Mouse (Mus musculus) forebrain, embryonic 10.5 days (tissue): ENCODE measurements around the gene Plxna4. TPM values are rescaled to one million over a fixed set of nuclear protein-coding genes. Genes with fewer than 3 reads are reported as not detected.

Experiments used
- DNase-seq: peaks from one replicate; pipeline ENCODE4 v3.0.0-alpha.2; 2017; ENCODE audit warnings: low spot score; ENCODE audit errors: extremely low spot score
- H3K27ac ChIP-seq: fragments of 300-500 bp; sonication (generic); 2 replicates; pipeline ENCODE4 v1.5.1; 2016; ENCODE audit warnings: mild to moderate bottlenecking
- H3K27me3 ChIP-seq: fragments of 300-500 bp; sonication (generic); 2 replicates; pipeline ENCODE4 v1.6.1; 2016; ENCODE audit warnings: mild to moderate bottlenecking; ENCODE audit not compliant: poor library complexity, severe bottlenecking
- H3K36me3 ChIP-seq: fragments of 300-500 bp; sonication (generic); replicated peaks from 2 replicates; pipeline ENCODE4 v1.6.1; 2016; ENCODE audit warnings: mild to moderate bottlenecking, moderate library complexity
- H3K4me1 ChIP-seq: fragments of 300-500 bp; sonication (generic); 2 replicates; pipeline ENCODE4 v1.6.1; 2016
- H3K4me3 ChIP-seq: fragments of 300-500 bp; sonication (generic); 2 replicates; pipeline ENCODE4 v1.5.1; 2016; ENCODE audit warnings: mild to moderate bottlenecking, moderate library complexity
- H3K9me3 ChIP-seq: fragments of 300-500 bp; sonication (generic); 2 replicates; pipeline ENCODE4 v1.6.1; 2016; ENCODE audit warnings: mild to moderate bottlenecking, moderate library complexity
- WGBS: fragments of 180-500 bp; shearing (Covaris S2); methylation state at CpG from one replicate; pipeline ENCODE4 v1.1.7; 2016; 5-methylcytosine and 5-hydroxymethylcytosine counted together
- polyA plus RNA-seq: library from polyadenylated mRNA; unstranded; fragments of >200 nt; fragmentation: Nextera tagmentation; extraction: Ambion mirVana; gene quantifications from 2 replicates; pipeline ENCODE4 v1.2.1, GENCODE M21; 2016

The Plxna4 gene
- 1.0 and 1.2 TPM in 2 replicates for polyA plus RNA-seq

GRCm38 (mm10) chr6:32588056-32588671 is at the start of gene Plxna4:
TSS of gene Plxna4 (minus strand) at chr6:32588192.
- H3K4me3 ChIP-seq: peak within 1 kb of the TSS; percentile 86
- 1% methylated on average over 32 of the region's 55 CpGs for WGBS
- H3K36me3 ChIP-seq: no peaks in the 10 kb centered on the region
- peaks cover 54% of the 10 kb centered on the region for H3K4me1 ChIP-seq
- H3K27ac ChIP-seq: peak within 1 kb of the TSS; percentile 80
- no peaks in the 10 kb centered on the region for H3K9me3 ChIP-seq
- H3K27me3 ChIP-seq: peaks cover 91% of the 10 kb centered on the region
- peak; percentile 76 for DNase-seq

- Histone ChIP-seq H3K9me3 (no peaks in the 10 kb centered on the region), H3K36me3 (no peaks in the 10 kb centered on the region), H3K4me3 (no peak overlapping the region), H3K4me1 (no peaks in the 10 kb centered on the region), H3K27me3 (no peaks in the 10 kb centered on the region), H3K27ac (no peak overlapping the region)
- WGBS: 86% methylated on average over 6 of the region's 6 CpGs
- DNase-seq: no peak
Measured at GRCm38 (mm10) chr6:32637568-32638183, 49.7 kb upstream of the Plxna4 start.

GRCm38 (mm10) chr6:32610712-32611111 is 22.7 kb upstream of the Plxna4 start:
- no peak for DNase-seq
- H3K4me1 ChIP-seq: peaks cover 1% of the 10 kb centered on the region; the same call in 1 of the 2 replicates
- H3K27me3 ChIP-seq: no peaks in the 10 kb centered on the region
- no peak overlapping the region for H3K4me3 ChIP-seq
- no peaks in the 10 kb centered on the region for H3K36me3 ChIP-seq
- no peaks in the 10 kb centered on the region for H3K9me3 ChIP-seq
- no peak overlapping the region for H3K27ac ChIP-seq

GRCm38 (mm10) chr6:32606787-32607186 is 18.8 kb upstream of the Plxna4 start:
- H3K4me1 ChIP-seq: peaks cover 4% of the 10 kb centered on the region; the same call in 1 of the 2 replicates
- no peak overlapping the region for H3K4me3 ChIP-seq
- WGBS: 84% methylated on average over 3 of the region's 3 CpGs
- no peaks in the 10 kb centered on the region for H3K36me3 ChIP-seq
- DNase-seq: no peak
- no peaks in the 10 kb centered on the region for H3K9me3 ChIP-seq
- no peaks in the 10 kb centered on the region for H3K27me3 ChIP-seq
- no peak overlapping the region for H3K27ac ChIP-seq

DNA sequence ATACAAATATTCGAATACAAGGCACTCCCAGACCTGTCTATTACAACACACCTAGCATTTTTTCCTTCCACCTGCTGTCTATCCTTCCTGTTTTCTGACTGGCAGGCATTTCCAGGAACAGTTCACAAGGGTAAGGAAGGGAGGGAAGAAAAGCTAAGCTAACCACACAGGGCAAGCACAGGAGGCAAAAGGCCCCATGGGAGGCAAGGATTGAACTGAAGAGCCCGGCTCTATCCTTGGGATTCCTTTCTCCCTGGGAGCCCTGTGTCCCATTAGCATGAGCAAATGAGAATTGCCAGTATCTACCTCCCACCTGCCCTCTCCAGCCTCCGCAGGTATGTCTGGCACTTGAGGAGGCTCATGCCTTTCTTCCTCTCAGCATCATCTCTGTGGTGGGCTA is 17.6 kb upstream of the Plxna4 start:
- H3K27ac ChIP-seq: no peak overlapping the region
- H3K9me3 ChIP-seq: no peaks in the 10 kb centered on the region
- no peak for DNase-seq
- H3K4me3 ChIP-seq: no peak overlapping the region
- H3K36me3 ChIP-seq: no peaks in the 10 kb centered on the region
- no peaks in the 10 kb centered on the region for H3K27me3 ChIP-seq
- H3K4me1 ChIP-seq: peaks cover 4% of the 10 kb centered on the region; the same call in 1 of the 2 replicates
- WGBS: 20% methylated on average over 3 of the region's 3 CpGs

- WGBS: 89% methylated on average over 4 of the region's 4 CpGs
- Histone ChIP-seq H3K4me3 (no peak overlapping the region), H3K27me3 (no peaks in the 10 kb centered on the region), H3K4me1 (peaks cover 4% of the 10 kb centered on the region; the same call in 1 of the 2 replicates), H3K36me3 (no peaks in the 10 kb centered on the region), H3K9me3 (no peaks in the 10 kb centered on the region), H3K27ac (no peak overlapping the region)
- no peak for DNase-seq
Measured at GRCm38 (mm10) chr6:32604901-32605300, 16.9 kb upstream of the Plxna4 start.

DNA sequence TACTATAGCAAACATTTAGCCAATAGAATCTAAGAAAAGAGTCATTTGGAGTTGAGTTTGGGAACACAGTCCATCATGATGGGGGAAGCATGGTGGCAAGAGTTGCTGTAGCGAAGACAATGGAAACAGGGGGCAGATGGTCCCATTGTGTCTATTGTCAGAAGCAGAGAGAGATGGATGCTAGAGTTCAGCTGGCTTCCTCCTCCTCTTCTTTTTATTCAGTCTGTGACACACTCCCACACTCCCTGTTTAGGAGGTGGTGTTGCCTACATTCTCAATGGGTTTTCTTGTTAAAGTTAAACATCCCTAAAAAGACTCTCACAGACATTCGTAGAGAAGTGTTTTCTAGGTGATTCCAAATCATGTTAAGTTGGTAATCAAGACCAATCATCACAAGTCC is 14.1 kb upstream of the Plxna4 start:
- DNase-seq: no peak
- Histone ChIP-seq H3K36me3 (no peaks in the 10 kb centered on the region), H3K9me3 (no peaks in the 10 kb centered on the region), H3K27ac (no peak overlapping the region), H3K4me3 (no peak overlapping the region), H3K4me1 (peaks cover 4% of the 10 kb centered on the region; the same call in 1 of the 2 replicates), H3K27me3 (no peaks in the 10 kb centered on the region)
- 85% methylated on average over 2 of the region's 2 CpGs for WGBS

DNA sequence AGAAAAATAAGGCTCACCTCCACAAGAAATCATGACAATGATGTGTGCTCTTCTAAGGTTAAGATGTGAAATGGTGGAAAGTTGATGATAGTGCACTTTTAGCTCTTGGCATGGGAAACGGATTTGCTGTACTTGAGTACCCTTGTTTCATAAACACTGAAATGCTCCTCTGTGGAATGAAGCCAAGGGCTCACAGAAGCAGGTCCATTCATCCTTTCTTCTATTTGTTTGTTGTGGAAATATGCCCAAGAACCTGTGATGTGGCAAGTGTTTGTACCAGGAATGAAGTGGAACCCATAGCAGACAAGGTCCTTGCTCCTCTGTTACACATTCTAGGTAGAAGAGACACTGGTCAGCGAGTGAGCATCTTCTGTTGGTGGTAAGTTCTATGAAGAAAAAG is 13.3 kb upstream of the Plxna4 start:
- WGBS: 80% methylated on average over 2 of the region's 2 CpGs
- DNase-seq: no peak
- Histone ChIP-seq H3K4me3 (no peak overlapping the region), H3K9me3 (no peaks in the 10 kb centered on the region), H3K27ac (no peak overlapping the region), H3K4me1 (peaks cover 4% of the 10 kb centered on the region; the same call in 1 of the 2 replicates), H3K27me3 (no peaks in the 10 kb centered on the region), H3K36me3 (no peaks in the 10 kb centered on the region)

GRCm38 (mm10) chr6:32595591-32595990 is 7.6 kb upstream of the Plxna4 start:
- WGBS: 54% methylated on average over 3 of the region's 3 CpGs
- DNase-seq: no peak
- H3K4me1 ChIP-seq: no peaks in the 10 kb centered on the region
- H3K27me3 ChIP-seq: peaks cover 24% of the 10 kb centered on the region
- H3K9me3 ChIP-seq: no peaks in the 10 kb centered on the region
- no peak overlapping the region for H3K27ac ChIP-seq
- no peaks in the 10 kb centered on the region for H3K36me3 ChIP-seq
- no peak overlapping the region for H3K4me3 ChIP-seq

DNA sequence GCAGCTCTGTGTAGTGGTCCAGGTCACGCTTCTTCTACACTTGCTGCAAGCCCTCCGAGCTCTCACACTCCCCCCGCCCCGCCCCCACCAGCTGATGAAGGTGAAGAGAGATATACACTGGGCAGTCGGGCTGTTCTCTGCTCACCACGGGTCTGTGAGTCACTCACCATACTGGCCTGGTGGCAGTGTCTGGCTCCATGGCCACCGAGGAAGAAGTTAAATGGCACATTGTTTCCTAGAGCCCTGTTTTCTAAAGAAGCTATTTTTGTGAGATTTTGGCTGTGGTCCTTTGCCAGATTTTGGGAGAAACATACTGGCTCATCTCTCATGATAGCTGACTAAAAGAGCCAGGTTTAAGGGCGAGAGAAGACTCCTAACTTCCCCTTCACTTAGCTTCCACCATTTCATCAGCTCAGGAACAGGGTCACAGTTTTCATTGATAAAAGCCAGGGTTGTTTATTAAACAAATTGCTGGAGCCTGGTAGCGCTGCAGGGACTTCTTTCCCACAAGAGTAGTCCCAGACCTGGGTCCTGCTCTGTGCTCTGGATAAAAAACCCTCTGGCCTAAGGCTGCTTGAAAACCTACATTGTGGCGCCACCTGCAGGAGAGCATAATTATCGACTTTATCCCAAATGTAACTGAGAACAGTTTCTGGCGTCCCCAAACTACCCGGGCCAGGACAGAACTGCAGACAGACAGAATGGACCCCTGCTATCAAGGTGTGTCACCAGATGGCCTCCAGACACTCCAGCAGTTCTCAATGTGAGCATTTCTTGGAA is 3.2 kb upstream of the Plxna4 start:
- Histone ChIP-seq H3K27me3 (peaks cover 65% of the 10 kb centered on the region), H3K4me3 (no peak overlapping the region), H3K36me3 (no peaks in the 10 kb centered on the region), H3K4me1 (peaks cover 25% of the 10 kb centered on the region), H3K9me3 (no peaks in the 10 kb centered on the region), H3K27ac (no peak overlapping the region)
- 39% methylated on average over 13 of the region's 13 CpGs for WGBS
- DNase-seq: peak; percentile 71

DNA sequence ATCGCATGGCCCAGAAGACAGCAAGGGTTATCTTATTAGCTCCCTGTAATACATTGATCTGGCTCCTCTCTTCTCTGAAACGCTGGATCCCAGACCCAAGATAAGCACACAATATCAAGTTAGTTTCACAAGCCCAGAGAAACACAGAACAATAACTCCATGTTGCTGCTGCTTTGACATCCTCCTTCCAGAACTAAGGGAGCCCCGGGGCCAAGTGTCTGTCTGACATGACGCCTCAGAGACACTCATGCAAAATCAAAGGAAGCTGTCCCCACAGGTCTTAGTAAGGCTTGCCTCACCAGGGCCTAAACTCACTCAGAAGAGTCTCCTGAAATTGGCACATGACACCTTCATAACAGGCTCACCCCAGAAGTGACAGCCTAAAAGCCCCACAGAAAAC is 1.6 kb upstream of the Plxna4 start:
- Histone ChIP-seq H3K4me1 (peaks cover 40% of the 10 kb centered on the region), H3K4me3 (no peak overlapping the region), H3K27me3 (peaks cover 80% of the 10 kb centered on the region), H3K9me3 (no peaks in the 10 kb centered on the region), H3K36me3 (no peaks in the 10 kb centered on the region), H3K27ac (no peak overlapping the region)
- DNase-seq: no peak
- WGBS: 78% methylated on average over 4 of the region's 4 CpGs

DNA sequence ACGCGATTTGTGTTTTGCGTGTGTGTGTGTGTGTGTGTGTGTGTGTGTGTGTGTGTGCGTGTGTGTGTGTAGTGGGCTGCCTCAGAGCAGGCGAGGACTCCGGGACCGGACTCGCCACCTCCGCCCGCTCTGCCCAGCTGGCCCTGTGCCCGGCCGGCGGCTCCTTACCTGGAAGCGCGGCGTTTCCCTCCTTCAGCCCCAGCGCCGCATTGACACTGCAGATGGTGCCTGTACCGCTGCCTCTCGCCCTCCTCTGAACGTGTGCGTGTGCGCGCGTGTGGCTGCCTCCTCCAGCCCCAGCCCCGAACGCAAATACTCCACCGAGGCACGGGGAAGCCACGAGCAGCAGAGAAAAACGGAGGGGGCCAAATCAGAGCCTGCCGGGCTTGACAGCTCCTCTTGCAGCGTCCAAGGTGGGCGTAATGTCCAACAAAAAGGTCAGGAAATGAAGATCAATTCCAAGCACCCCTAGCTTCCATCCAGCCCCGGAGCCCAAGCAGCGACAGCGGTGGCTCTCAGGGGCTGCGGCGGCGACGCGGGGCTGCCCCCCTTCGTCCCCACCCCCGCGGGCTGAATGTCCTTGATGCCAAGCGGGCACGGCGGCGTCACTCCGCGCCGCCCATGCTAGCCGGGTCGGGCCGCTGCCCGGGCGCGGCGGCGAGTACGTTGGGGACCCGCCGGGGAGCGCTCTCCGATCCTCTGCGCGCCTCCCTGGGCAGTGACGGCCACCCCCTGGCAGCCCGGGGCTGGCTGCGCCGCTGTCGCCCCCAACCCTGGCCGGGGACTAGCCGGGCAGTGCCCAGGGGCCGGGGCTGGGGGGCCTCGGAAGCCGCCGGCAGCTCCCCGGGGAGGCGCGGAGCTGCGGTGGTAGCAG is 619 bp downstream of the Plxna4 start:
- under 1% methylated on average over 77 of the region's 82 CpGs for WGBS
- Histone ChIP-seq H3K4me1 (peaks cover 54% of the 10 kb centered on the region), H3K27ac (peak overlapping the region; percentile 80), H3K27me3 (peaks cover 91% of the 10 kb centered on the region), H3K4me3 (peak overlapping the region; percentile 86), H3K9me3 (no peaks in the 10 kb centered on the region), H3K36me3 (no peaks in the 10 kb centered on the region)
- DNase-seq: peak; percentile 42
